Mouse (Mus musculus): ENCODE results near the gene Isca1. TPM values are rescaled to one million over a fixed set of nuclear protein-coding genes. Genes with fewer than 3 reads are reported as not detected.
A peak's percentile ranks its signal among the peaks of the same experiment; 100 is the strongest.
"Not testable (repeated sequence)": the region's sequence is repeated elsewhere in the genome, so short reads cannot be mapped to it uniquely, and the experiment has no call there.

Gene Isca1
- polyA plus RNA-seq, 1 experiment: 171 TPM

DNA sequence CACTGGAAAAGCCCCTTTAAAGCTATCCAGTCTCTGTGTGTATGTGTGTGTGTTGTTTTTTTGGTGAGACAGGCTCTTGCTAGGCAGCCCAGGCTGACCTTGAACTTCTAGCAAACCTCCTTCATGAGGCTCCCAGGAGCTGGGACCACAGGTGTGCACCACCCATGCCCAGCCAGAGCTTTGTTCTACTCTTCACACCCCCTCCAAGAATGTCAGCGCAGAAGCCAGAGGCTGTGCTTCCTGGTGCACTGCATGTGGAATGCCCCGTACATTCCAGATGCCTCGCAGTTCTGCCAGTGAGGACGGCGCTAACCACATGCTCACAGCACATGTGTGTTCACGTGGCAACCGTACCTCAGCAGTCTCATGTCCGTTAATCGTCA is 26.8 kb upstream of the Isca1 start:
- Histone ChIP-seq H3K36me3 (ENCODE audit: control insufficient read depth, insufficient read depth, low read length) (peaks cover 8% of the 10 kb centered on the region), H3K27me3 (replicated peaks; ENCODE audit: control insufficient read depth, insufficient read depth, low read length) (no peaks in the 10 kb centered on the region), H3K4me3 (ENCODE audit: insufficient read depth, low read depth, low read length) (no peak overlapping the region), H3K27ac (ENCODE audit: insufficient read depth, low read depth, low read length) (no peak overlapping the region), H3K4me1 (ENCODE audit: control insufficient read depth, insufficient read depth, low read length) (no peaks in the 10 kb centered on the region)
- WGBS: 89% methylated on average over 9 of the region's 9 CpGs
- TF ChIP-seq CTCF (conservative IDR thresholded peaks at IDR 0.05; ENCODE audit: insufficient read depth, insufficient read length, low read depth, low read length) (no peak), POLR2A (IDR thresholded peaks at IDR 0.05; ENCODE audit: low read depth, low read length) (no peak)
- DNase-seq: no peak

DNA sequence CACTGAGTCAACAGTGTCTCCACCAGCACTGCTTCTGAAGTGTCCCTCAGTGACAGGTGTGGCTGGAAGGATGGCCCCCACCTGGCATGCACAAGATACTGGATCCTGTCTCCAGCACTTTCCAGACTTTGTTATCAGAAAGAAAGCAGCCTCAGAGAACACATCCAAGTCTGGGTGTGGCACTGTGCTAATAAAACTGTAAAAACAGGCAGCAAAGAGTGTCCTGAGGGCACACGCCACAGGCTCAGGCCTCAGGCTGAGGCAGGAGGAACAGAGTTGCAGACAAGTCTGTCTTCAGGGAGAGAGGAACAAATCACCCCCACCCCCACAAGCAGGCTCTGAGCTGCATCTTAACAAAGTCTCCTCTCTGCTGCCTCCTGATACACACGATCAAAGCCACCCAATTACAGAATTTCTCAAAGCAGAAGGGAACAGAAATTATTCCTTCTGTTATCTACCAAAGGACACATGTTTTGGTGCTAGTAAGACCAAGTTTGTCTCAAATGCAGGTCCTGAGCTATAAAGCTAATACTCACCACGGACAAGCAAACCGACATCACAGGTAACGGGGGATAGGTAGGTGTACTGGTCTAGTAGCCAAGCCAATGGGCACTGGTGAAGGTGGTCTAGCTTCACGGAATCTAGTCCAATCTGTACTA is 26.3 kb upstream of the Isca1 start:
- H3K27me3 ChIP-seq (replicated peaks; ENCODE audit: control insufficient read depth, insufficient read depth, low read length): no peaks in the 10 kb centered on the region
- no peak overlapping the region for H3K27ac ChIP-seq (ENCODE audit: insufficient read depth, low read depth, low read length)

DNA sequence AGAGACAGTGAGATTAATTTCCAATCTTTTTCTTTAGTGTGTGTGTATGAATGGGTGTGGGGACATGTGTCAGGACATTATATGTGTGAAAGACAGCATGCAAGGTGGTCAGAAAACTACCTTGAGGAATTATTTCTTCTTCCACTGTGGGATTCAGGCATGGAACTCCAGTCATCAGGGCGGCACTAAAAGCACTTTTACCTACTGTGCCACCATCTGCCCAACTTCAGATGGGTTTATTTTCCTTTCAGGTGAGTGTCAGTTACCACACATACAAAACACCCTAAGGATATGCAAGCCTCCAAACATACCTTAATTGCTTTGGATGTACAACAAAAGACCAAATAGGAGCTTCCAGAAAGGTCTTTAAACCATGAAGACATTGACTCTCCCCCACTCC is 25.2 kb upstream of the Isca1 start:
- Histone ChIP-seq H3K27ac (ENCODE audit: insufficient read depth, low read depth, low read length) (no peak overlapping the region), H3K36me3 (ENCODE audit: control insufficient read depth, insufficient read depth, low read length) (peaks cover 8% of the 10 kb centered on the region), H3K4me1 (ENCODE audit: control insufficient read depth, insufficient read depth, low read length) (no peaks in the 10 kb centered on the region), H3K4me3 (ENCODE audit: insufficient read depth, low read depth, low read length) (no peak overlapping the region), H3K27me3 (replicated peaks; ENCODE audit: control insufficient read depth, insufficient read depth, low read length) (no peaks in the 10 kb centered on the region)
- no peak for DNase-seq
- TF ChIP-seq POLR2A (IDR thresholded peaks at IDR 0.05; ENCODE audit: low read depth, low read length) (no peak), CTCF (conservative IDR thresholded peaks at IDR 0.05; ENCODE audit: insufficient read depth, insufficient read length, low read depth, low read length) (no peak)
- WGBS: 97% methylated on average over 1 of the region's 1 CpGs

More for the DNA sequence above, 26.3 kb upstream of the Isca1 start:
- no peak for DNase-seq
- Histone ChIP-seq H3K4me1 (ENCODE audit: control insufficient read depth, insufficient read depth, low read length) (no peaks in the 10 kb centered on the region), H3K36me3 (ENCODE audit: control insufficient read depth, insufficient read depth, low read length) (peaks cover 8% of the 10 kb centered on the region), H3K4me3 (ENCODE audit: insufficient read depth, low read depth, low read length) (no peak overlapping the region)
- TF ChIP-seq POLR2A (IDR thresholded peaks at IDR 0.05; ENCODE audit: low read depth, low read length) (no peak), CTCF (conservative IDR thresholded peaks at IDR 0.05; ENCODE audit: insufficient read depth, insufficient read length, low read depth, low read length) (no peak)
- 94% methylated on average over 6 of the region's 6 CpGs for WGBS

DNA sequence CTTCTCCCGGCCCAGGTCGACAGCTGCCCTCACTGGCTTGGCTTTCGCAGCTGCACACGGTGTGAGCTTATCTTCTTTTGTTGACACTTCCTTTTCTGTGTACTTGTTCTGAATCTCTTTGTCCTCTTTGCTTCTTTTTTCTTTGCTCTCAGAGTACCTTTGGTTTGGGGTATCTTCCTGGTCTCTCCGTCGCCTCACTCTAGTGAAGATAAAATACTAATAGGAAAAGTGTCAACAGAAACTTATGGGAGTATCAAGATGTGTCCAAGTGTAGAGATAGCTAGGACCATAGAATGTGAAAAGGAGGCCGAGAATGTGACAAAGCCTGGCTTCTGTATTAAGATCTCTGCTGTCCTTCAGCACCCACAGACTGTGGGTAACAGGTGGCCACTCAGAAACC is 12.5 kb upstream of the Isca1 start, which contains the start of gene Gm49354:
Gene Gm49354 (minus strand): TSS at position 101 of the 400 bp plus-strand sequence.
- DNase-seq: no peak
- H3K4me1 ChIP-seq (ENCODE audit: control insufficient read depth, insufficient read depth, low read length): no peaks in the 10 kb centered on the region
- WGBS: 94% methylated on average over 7 of the region's 7 CpGs
- H3K4me3 ChIP-seq (ENCODE audit: insufficient read depth, low read depth, low read length): no peak within 1 kb of the TSS
- H3K27me3 ChIP-seq (replicated peaks; ENCODE audit: control insufficient read depth, insufficient read depth, low read length): no peaks in the 10 kb centered on the region
- TF ChIP-seq CTCF (conservative IDR thresholded peaks at IDR 0.05; ENCODE audit: insufficient read depth, insufficient read length, low read depth, low read length) (no peak), POLR2A (IDR thresholded peaks at IDR 0.05; ENCODE audit: low read depth, low read length) (no peak)
- no peak within 1 kb of the TSS for H3K27ac ChIP-seq (ENCODE audit: insufficient read depth, low read depth, low read length)
- peaks cover 5% of the 10 kb centered on the region for H3K36me3 ChIP-seq (ENCODE audit: control insufficient read depth, insufficient read depth, low read length)

DNA sequence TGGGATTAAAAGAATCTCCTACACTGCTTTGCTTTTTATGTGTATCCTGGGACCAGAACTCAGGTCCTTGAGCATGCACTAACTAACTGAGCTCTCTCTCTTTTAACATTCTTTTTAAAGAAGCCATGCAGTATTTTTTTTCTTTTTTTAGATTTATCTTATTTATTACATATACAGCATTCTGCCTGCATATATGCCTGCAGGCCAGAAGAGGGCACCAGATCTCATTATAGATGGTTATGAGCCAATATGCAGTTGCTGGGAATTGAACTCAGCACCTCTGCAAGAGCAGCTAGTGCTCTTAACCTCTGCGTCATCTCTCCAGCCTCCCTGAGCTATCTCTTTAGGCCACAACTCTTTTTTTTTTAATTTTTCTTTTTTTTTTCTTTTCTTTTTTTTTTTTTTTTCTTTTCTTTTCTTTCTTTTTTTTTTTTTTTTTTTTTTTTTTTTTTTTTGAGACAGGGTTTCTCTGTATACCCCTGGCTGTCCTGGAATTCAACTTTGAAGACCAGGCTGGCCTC is 10.2 kb upstream of the Isca1 start:
- H3K27me3 ChIP-seq (replicated peaks; ENCODE audit: control insufficient read depth, insufficient read depth, low read length); DNase-seq; H3K4me3 ChIP-seq (ENCODE audit: insufficient read depth, low read depth, low read length); H3K36me3 ChIP-seq (ENCODE audit: control insufficient read depth, insufficient read depth, low read length); H3K27ac ChIP-seq (ENCODE audit: insufficient read depth, low read depth, low read length); H3K4me1 ChIP-seq (ENCODE audit: control insufficient read depth, insufficient read depth, low read length): not testable (repeated sequence)
- 0 out of 2 replicates have a peak, but pooled peaks have one; percentile 13 for TF ChIP-seq CTCF (conservative IDR thresholded peaks at IDR 0.05; ENCODE audit: insufficient read depth, insufficient read length, low read depth, low read length)
- 98% methylated on average over 1 of the region's 1 CpGs for WGBS

DNA sequence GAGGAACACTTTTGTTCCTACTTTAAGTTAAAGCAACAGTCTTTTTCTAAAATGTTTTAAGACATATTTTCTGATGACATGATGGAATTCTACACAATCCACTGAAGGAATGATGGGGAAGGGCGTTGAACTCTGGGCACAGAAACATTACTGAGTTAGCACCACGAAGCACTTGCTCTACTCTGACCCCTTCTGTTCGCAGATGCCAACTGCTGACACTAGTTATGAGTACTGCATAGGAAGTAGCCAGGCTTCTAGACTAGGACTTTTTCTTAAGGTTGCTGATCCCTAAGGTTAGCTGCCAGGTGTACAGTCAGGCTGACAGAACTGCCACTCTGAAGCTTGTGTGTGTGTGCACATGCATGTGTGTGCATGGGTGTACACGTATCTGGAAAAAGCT is 9.6 kb upstream of the Isca1 start:
- Histone ChIP-seq H3K27ac (ENCODE audit: insufficient read depth, low read depth, low read length) (no peak overlapping the region), H3K4me3 (ENCODE audit: insufficient read depth, low read depth, low read length) (no peak overlapping the region), H3K27me3 (replicated peaks; ENCODE audit: control insufficient read depth, insufficient read depth, low read length) (no peaks in the 10 kb centered on the region), H3K36me3 (ENCODE audit: control insufficient read depth, insufficient read depth, low read length) (peaks cover 6% of the 10 kb centered on the region), H3K4me1 (ENCODE audit: control insufficient read depth, insufficient read depth, low read length) (no peaks in the 10 kb centered on the region)
- DNase-seq: peak; percentile 33
- TF ChIP-seq CTCF (conservative IDR thresholded peaks at IDR 0.05; ENCODE audit: insufficient read depth, insufficient read length, low read depth, low read length) (peak; percentile 45), POLR2A (IDR thresholded peaks at IDR 0.05; ENCODE audit: low read depth, low read length) (no peak)
- 62% methylated on average over 4 of the region's 4 CpGs for WGBS

DNA sequence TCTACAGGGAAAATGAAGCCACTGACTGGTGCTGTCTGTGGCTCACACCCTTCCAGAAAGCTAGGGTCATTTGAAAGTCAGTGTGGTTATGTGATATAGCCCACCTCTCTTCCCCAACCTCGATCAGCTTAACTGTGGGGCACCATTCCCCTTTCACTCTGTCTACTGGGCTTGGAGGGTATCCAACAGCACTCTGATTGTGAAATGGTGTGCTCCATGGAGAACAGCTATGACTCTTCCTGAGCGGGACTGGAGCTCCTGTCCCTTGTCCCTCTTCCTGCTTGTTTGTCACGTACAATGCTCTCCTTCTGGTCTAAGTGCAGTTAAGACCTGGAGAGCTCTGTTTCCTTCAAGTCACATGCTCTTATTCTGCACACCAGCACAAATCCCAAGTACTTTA is 5.6 kb upstream of the Isca1 start:
- peaks cover 2% of the 10 kb centered on the region for H3K36me3 ChIP-seq (ENCODE audit: control insufficient read depth, insufficient read depth, low read length)
- peaks cover 8% of the 10 kb centered on the region; the same call in 1 of the 2 replicates for H3K4me1 ChIP-seq (ENCODE audit: control insufficient read depth, insufficient read depth, low read length)
- no peak overlapping the region for H3K4me3 ChIP-seq (ENCODE audit: insufficient read depth, low read depth, low read length)
- DNase-seq: no peak
- no peak overlapping the region for H3K27ac ChIP-seq (ENCODE audit: insufficient read depth, low read depth, low read length)
- 74% methylated on average over 3 of the region's 3 CpGs for WGBS
- no peaks in the 10 kb centered on the region for H3K27me3 ChIP-seq (replicated peaks; ENCODE audit: control insufficient read depth, insufficient read depth, low read length)
- TF ChIP-seq POLR2A (IDR thresholded peaks at IDR 0.05; ENCODE audit: low read depth, low read length) (no peak), CTCF (conservative IDR thresholded peaks at IDR 0.05; ENCODE audit: insufficient read depth, insufficient read length, low read depth, low read length) (no peak)
